Mouse (Mus musculus): ENCODE measurements around the gene 6430571L13Rik.

Gene 6430571L13Rik

DNA sequence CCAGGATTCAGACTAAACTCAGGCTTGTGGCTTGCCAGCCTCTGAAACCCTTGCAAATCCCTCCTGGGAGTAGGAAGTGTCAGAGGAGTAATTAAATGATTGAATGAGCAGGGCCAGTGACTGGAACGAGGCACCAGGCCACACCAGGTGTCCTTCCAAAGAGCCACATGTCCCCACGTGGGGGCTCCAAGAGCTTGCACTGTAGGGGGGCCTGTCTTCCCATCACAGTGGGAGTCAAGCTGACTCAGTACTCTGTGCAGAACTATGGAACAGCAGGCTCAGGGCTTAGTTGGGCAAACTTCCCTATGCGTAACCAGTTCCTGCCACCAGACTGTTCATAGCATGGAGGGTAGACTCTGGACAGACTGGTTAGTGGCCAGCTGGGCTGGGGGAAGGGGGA lies 44.0 kb downstream of the 6430571L13Rik start:
- DNase-seq (ENCODE audit: low read depth, low spot score) = no peak

DNA sequence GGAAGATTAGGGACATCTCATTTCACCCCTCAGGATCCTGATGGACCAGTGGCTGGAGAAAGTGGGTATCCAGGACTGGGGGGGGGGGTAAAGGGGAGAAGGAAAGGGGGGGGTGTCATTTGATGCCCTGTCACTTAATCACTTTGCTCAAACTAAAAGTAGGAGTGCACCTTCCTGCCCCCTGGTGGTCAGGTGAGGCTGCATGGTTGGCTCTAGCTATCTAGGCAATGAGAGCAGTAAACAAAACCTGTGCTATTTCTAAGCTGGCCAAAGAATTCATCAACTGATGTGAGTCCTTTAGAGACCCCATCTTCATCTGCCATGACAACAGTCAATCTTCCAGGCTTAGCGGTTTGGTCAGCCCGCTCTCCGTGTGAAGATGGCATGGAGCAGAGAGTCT lies 46.3 kb downstream of the 6430571L13Rik start:
- no peak for DNase-seq (ENCODE audit: low read depth, low spot score)

DNA sequence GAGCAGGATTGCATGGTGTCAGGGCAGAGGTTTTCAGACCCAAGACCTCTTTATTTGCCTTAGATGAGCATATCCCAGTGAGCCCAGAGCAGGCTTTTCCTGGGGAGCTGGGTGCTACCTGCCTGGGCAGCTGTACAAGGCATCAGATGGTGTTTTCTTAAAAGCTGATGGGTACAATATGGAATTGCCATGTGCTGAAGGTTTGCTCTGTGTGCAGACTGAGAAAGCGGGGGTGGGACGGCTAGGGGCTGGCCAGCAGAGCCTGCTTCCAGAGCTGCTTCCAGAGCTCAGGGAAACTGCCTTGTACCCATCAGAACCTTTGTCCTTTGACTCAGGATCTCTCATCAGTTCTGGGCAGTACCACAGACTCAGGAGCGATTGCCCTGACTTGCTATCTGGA lies 47.3 kb downstream of the 6430571L13Rik start:
- no peak for DNase-seq (ENCODE audit: low read depth, low spot score)

DNA sequence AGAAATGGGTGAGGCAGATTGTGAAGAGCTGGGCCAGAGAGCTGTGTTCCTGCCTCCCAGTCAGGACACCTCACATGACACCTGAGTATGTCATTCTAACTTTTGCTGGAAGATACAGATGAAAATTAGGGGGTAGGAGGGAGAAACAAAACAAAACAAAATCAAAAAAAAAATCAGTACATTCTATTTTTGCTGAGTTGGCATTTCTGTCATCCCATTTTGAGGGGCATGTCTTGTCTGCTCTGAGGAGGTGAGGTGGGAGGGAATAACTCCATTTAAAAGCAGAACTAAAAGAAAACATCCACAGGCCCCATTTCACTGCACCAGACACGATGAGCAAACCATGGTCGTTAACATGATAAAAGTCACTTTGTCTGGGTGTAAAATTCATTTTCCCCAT lies 47.9 kb downstream of the 6430571L13Rik start:
- DNase-seq (ENCODE audit: low read depth, low spot score) = no peak

DNA sequence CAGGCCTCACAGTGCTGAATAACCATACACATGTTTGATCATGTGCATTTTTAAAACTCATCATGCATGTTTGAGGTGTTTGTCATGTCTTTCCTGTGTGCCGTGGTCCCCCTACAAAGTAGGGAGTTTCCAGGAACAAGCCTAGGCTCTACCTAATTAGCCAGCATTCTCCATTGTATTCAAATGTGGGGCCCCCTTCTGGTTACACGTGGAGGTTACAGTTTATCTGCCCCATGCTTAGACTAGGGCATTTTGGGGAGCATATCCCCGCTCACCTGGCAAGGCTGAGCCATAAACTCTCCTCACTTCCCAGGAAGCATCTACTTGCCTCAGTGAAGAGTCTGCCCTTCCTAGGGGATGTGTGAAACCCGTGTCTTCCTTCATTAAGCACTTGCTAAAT lies 56.0 kb downstream of the 6430571L13Rik start:
- no peak for DNase-seq (ENCODE audit: low read depth, low spot score)

DNA sequence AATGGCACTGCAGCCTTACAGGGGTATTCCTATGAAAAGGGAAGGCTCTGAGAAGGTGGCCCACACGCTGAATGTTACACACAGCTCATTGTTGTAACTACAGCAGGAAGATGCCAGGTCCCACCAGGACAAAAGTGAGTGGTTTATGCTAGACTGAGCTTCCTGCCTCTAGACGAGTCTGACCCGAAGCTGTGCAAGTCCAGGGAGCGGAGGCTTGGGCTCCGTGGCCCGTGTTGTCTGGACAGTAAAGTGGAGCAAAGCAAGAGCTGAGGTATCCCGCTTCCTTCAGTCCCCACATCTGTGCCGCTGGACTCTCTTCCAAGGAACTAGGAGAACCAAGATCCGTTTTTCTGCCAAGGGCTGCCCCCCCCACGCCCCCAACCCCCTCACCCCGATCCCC lies 58.6 kb downstream of the 6430571L13Rik start:
- no peak for DNase-seq (ENCODE audit: low read depth, low spot score)

DNA sequence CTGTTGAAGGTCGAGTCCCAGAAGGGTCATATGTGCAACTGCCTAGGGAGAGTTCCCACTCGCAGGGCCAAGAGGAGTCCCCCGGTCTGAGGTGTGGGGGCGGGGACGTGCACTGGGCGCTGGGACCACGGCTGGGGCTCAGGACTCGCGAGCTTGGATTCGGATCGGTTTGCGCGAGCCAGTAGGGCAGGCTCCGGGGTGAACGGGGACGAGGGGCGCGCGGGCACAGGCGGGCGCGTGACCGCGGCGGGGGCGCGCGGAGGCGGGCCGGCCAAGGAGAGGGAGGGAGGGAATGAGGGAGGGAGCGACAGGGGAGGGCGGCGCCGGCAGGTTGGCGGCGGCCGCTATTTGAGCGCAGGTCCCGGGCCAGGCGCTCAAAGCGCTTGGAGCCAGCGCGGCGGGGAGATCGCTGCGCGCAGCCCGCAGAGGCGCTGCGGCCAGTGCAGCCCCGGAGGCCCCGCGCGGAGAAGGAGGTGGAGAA lies 59.1 kb downstream of the 6430571L13Rik start, which contains the start of gene Cacna2d2:
Cacna2d2 (plus strand) TSS at position 122 of the 481 bp plus-strand sequence.
- peak; percentile 53 for DNase-seq (ENCODE audit: low read depth, low spot score)

DNA sequence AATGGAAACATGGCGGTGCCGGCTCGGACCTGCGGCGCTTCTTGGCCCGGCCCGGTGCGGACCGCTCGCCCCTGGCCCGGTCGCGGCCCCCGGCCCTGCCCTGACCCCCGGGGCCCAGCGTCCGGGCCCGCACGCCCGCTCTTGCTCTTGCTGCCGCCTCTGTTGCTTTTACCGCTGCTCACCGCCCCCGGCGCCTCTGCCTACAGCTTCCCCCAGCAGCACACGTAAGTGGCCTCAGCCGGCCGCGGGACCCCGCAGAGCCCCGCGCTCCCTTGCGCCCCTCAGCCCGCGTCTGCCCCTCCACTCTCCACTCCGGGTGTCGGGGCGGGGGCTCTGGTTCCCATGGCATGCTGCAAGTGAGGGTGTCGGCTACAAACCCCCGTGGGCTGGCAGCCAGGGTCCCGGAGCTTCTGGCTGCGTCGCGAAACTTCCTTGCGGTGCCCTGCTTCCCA lies 59.7 kb downstream of the 6430571L13Rik start:
- DNase-seq (ENCODE audit: low read depth, low spot score) = no peak

DNA sequence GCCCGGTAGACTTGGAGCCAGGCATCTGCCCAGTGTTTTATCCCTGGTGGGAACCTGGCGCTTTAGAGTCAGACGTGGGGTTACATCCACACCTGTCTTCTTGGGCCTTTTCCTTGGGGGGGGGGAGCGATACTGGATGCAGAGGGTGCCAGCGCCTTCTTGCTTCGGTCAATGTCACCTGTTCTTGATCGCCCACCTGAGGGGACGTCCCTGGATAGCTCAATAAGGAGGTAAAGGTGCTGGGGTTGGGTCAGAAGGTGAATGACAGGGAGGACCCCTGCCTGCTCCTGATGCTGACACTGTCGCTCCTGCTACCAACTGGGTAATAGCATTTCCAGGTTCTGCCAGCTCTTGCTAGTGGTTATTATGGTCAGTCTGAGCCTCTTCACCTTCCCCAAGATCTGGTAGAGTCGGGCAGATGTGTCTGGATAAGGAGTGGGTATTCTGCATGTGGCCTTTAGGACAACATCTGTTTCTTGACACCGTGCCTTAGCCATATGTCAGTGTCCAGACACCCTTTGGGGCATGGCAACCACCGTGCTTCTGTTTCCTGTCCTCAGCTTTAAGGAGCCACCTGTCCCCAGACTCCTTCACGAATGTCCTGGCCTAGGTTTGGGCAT lies 60.4 kb downstream of the 6430571L13Rik start:
- DNase-seq (ENCODE audit: low read depth, low spot score) = no peak
